Mouse (Mus musculus) adrenal gland, postnatal 25 days (tissue): ENCODE data around the gene Myo16. TPM values are rescaled to one million over a fixed set of nuclear protein-coding genes. Genes with fewer than 3 reads are reported as not detected.

Source experiments
- DNase-seq: peaks from one replicate; pipeline ENCODE4 v3.0.0; 2021; ENCODE audit warnings: mixed read lengths
- total RNA-seq: library from RNA; stranded (reverse); gene quantifications from 2 replicates; pipeline ENCODE4 v1.2.3, GENCODE M21; 2021

Gene Myo16
- total RNA-seq, 1 experiment from 2014 or later: not detected

GRCm38 (mm10) chr8:10414684-10415212 lies 261.0 kb downstream of the Myo16 start:
- DNase-seq: peak; percentile 80

DNA sequence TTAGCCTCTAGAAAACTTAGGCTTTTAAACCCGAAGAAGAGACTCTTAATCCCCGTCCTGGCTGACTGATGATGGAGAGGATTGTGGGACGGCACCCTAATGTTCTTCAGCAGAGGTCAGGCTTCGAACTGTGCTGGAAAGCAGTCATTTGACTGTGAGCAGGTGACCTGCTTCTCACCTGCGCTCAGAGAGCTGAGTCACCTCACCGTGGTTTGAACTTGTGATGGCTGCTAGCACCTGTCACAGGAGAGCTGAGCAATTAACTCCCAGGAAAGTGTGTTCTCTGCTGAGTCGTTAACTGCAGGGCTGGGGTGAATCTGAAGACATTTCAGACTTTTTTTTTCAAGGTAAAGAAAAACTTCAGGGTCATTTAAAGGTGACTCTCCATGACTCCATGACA lies 261.6 kb downstream of the Myo16 start:
- DNase-seq: no peak

DNA sequence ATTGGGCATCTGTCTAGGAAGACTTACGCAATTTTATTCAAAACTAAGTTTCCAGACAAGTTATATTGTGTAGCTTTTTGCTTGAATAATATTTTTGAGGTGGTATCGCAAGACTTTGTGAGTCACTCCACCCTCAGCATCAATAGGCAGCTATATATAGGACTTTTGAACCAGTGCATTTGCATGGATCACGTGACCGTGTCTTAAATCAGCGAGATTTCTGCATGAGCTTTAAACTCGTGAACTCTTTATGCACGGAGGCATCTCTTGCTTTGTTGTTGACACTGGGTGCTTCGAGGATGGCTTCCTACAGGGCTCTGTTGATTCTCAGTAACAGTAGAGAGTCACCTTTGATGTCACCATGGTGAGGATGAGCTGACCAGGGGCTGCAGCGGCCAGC lies 262.2 kb downstream of the Myo16 start:
- DNase-seq: no peak

- no peak for DNase-seq
These were observed 263.1 kb downstream of the Myo16 start for GRCm38 (mm10) chr8:10416806-10417205.

DNA sequence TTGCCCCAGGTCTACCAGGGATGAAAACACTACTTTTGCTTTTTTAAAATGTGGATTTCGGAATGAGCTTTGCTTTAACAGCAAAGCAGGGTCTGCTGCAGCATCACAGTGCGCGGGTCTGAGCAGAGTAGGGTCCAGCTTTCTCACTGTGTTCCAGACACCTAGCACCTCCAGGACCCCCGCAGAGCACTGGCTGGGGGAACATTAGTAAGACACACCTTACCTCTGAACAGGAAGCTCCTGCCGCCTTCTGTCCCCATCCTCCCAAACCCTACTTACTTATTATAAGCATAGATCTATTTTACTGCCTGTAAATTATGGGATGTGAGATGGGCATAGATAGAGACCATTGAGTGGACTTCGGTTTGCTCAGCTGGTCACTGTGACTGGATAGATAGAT lies 263.6 kb downstream of the Myo16 start:
- DNase-seq: no peak

- no peak for DNase-seq
These were observed 264.3 kb downstream of the Myo16 start for GRCm38 (mm10) chr8:10418013-10418412.

DNA sequence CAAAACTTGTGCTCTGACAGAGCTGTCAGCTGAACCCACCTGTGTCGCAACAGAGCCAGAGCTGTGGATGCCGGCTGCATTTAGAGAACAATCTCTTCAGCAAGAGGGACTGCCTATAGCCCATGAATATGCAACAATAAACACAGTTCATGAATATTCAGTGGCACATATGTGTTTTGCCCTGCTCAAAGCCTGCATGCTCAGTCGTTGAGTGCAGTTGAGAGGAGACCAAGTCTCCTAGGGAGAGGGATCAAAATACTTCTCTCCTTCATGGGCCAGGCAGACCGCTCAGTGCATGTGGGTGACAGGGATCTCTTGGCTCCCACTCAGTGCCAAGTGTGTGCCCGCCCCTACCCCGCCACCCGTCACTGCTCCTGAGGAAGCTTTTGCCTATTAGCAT lies 265.3 kb downstream of the Myo16 start:
- no peak for DNase-seq

DNA sequence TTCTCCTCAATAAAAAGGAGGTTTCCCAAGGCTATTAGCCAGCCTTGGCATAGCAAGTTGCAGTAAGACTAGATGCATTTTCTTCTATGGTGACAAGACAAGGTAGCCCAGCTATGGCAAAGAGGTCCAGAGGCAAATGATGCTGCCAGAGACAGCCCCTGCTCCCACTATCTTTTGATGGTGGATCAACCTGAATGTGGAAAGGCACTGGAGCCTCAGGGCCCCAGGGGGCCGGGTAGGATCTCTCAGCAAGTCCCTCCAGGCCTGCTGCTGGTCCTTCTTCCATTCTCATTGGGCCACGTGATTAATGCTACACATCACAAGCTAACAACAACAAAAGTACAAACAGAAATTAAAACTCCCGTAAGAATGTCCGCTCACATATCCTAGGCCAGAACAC lies 266.0 kb downstream of the Myo16 start:
- no peak for DNase-seq

- no peak for DNase-seq
These were observed 266.8 kb downstream of the Myo16 start for GRCm38 (mm10) chr8:10420551-10420950.

DNA sequence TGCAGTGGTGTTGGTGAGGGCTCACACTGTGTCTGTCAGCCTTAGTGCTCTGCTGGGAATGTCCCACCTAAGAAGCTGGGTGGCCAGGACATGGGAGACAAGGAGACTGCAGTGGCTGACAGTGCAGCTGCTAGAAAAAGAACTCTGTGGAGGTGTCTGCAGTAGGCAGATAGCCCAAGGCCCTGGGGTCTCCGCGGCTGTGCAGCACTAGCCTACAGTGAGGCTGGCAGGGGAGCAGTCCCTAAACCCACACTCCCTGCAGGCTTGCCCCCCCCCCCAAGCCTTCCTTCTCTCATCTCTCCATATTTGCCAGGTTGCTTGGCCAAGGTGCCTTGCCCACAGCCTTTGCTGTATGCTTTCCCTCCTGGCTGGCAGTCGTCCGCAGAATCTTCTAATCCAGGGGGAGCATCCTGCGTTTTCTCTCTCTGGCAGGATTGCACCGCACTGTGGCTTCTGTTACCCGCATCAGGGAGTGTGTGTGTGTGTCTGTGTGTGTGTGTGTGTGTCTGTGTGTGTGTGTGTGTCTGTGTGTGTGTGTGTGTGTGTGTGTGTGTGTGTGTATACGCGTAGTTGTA lies 267.9 kb downstream of the Myo16 start:
- DNase-seq: no peak

DNA sequence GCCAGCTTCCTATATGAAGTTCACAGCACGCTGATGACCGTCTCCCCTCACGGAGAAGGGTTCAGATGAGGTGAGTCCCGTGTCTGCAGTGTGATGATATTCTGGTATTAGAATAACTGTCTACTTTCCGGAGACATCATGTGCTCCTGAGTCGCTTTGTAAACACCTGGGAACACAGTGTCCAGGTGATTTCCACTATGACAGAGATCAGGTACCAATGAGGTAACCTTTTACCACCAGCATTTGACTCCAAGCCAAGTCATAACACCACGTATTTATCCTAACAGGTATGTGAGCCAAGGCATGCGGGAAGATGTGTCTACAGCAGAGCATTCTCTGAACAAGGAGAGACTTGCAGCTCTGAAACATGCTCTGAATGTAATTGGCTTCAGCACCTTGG lies 281.8 kb downstream of the Myo16 start:
- no peak for DNase-seq

DNA sequence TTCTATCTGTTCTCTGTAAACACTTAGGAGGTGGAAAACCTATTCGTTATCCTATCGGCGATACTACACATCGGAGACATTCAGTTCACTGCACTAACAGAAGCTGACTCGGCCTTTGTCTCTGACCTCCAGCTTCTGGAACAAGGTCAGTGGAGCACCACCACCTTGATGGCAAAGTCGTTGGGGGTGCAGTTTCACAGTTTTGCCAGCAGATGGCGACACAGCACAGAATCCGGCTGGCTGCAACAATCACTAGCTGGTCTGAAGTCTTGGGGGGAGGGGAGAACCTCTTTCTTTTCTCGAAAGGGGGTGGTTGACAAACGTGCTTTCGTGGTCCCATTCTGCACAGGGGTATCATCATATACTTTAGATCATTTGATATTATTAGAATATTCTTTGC lies 285.1 kb downstream of the Myo16 start:
- DNase-seq: peak; percentile 65

GRCm38 (mm10) chr8:10439595-10440453 lies 286.1 kb downstream of the Myo16 start:
- DNase-seq: no peak

DNA sequence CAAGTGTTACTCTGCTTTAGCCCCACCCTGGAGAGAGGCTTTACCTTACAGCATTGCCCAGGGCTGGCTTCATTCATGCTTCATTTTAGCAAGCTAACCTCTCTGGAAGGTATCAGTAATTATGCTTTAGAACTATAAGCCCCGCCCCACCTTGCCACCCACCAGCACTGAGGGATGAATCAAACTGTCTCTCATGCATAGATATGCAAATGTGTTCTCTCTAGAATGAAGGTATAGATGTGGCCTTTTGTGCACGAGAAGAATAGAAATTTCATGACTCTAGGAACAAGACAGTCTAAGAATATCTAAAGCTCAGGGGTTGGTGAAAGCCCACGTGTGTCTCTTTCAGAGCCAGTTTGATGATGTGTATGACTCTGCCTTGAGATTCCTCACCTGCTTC lies 288.9 kb downstream of the Myo16 start:
- DNase-seq: no peak

GRCm38 (mm10) chr8:10445011-10445410 lies 291.3 kb downstream of the Myo16 start:
- no peak for DNase-seq

DNA sequence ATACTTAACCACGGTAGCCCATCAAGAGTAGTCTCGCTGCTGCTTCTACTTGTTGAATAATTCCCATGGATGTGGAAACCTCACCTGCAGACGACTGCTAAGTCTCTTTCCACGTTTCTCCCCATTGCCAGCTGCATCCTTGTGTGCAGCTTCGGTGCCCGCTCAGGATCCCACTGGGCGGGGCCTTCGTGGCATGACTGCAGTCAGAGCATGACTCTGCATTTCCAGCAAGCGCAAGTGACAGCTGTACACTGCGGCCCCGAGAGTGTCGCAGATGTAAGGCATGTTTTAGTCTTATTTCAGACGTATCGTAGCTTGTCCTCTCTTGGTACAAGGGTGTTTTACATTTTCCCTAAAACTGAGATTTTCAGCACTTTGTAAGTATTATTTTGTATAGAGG lies 294.8 kb downstream of the Myo16 start:
- no peak for DNase-seq

DNA sequence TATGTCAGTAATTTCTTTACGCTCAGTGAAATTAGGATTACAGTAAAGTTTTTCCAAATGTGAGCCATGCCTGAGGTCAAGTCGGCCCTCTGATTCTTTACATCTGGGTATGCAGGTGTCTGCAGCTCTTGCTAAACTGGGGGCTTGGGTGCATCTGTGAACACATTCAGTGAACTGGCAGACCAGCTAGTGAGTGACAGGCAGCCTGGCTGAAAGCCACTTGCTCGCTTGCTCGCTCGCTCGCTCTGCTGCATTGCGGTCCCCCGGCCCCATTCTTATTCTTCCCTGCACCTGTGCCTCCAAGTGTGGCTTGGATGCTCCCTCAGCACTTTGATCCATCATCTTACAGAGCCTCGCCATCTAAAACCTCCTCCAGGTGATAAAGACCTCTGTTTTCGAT lies 299.3 kb downstream of the Myo16 start:
- DNase-seq: no peak

GRCm38 (mm10) chr8:10458151-10458649 lies 304.5 kb downstream of the Myo16 start:
- DNase-seq: no peak

- no peak for DNase-seq
These were observed 308.6 kb downstream of the Myo16 start for GRCm38 (mm10) chr8:10462271-10462670.

GRCm38 (mm10) chr8:10468490-10468889 lies 314.8 kb downstream of the Myo16 start:
- DNase-seq: no peak

GRCm38 (mm10) chr8:10469658-10470057 lies 315.9 kb downstream of the Myo16 start:
- no peak for DNase-seq

DNA sequence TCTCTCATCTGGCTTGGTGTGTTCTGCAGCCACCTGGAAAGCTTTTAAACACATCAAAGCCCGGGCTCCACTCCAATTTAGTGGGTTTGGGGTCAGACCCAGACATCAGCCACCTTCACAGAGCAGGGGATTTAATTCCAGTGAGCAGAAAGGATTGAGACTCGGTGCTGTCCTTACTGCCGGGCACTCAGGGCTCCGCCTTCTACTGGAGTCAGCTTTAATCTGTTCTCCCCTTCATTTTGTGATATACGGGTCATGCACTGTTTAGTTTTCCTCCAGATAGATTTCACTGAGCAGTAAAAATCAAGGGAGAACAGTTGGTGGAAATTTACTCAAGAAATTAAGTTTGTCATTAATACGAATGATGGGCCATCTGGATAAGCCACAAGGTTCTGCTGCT lies 316.6 kb downstream of the Myo16 start:
- DNase-seq: no peak

GRCm38 (mm10) chr8:10472371-10472770 lies 318.7 kb downstream of the Myo16 start:
- DNase-seq: no peak

DNA sequence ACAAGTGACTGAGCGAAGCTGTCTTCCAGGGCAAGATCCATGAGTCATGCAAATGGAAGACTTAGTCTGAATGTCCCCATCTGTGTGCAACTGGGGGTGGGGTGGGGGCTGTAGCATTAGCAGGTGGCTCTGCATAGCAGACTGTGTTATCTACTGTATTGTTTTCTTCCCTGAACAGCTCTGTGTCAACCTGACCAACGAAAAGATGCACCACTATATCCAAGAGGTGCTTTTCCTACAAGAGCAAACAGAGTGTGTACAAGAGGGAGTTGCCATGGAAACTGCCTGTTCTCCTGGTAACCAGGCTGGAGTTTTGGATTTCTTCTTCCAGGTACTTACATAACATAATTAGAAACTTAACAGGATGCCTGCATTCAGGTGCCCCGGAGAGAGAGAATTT lies 320.7 kb downstream of the Myo16 start:
- no peak for DNase-seq
